Mouse (Mus musculus): ENCODE measurements around the gene Twf2.

DNA sequence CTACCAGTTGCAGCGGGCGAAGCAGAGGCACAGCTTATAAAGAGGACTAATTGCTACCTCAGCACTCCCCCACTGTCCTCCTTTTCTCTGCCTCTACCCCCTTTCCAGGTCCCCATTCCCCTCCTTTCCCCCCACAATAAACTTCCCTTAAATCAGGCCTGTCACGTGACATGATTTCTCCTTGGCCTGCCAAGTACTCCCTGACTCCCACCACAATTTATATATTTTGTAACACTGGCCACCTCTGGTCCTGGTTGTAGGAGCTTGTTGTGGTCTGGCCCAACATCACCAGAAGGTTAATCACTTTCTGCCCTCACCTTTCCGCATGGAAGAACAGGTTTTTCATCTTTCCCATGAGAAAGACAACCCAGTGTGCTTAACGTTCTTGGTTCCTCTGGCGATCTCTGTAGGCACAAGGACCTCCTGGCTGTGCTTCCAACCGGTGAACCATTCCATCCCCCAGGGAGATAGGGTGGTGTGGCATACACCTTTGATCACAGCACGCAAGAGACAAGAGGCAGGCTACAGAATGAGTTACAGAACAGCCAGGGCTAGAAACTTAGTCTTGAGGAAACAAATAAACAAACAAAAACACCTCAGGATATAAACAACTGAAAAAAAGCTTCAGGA lies 18.1 kb downstream of the Twf2 start:
- TF ChIP-seq CTCF (conservative IDR thresholded peaks at IDR 0.05; ENCODE audit: insufficient read depth, insufficient read length, low read depth, low read length) = no peak
- TF ChIP-seq POLR2A (IDR thresholded peaks at IDR 0.05; ENCODE audit: low read depth, low read length) = no peak

Measured in kidney, adult 2 months (tissue).